8 mouse cellular contexts compared by ENCODE assay signal in the genomic region with DNA sequence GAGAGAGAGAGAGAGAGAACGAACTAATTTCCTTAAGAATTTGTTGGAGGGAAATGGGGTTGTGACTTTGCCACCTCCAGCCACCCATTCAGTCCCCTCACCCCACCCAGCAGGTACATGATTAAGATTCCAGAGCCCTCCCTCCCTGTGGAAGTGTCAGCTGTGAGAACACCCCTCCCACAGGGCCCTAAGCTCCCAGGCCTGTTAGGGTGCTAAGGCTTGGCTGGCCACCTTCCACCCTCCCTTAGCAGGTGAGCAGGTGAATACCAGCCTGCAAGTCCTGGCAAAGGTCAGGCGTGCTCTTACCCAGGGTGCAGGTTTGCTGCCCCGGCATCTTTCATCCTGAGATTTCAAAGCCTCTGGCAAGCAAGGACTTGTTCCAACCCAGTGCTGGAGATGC. TPM values are rescaled to one million over a fixed set of nuclear protein-coding genes. Genes with fewer than 3 reads are reported as not detected.
DNase-seq lines count a peak whose midpoint lies in the region; ATAC-seq lines count a peak whose summit lies in the region.

No protein-coding gene starts in this region.

- H3K27ac ChIP-seq in hindbrain, embryonic 10.5 days, result no peak overlapping the region
- H3K27ac ChIP-seq in hindbrain, embryonic 11.5 days (ENCODE audit: low read depth, low read length), result no peak overlapping the region
- no peak overlapping the region for H3K27ac ChIP-seq in hindbrain, embryonic 14.5 days
- peak overlapping the region; percentile 89 for H3K27ac ChIP-seq in limb, embryonic 15.5 days
- no peak overlapping the region for H3K27ac ChIP-seq in neural tube, embryonic 15.5 days (replicated peaks)

- H3K9ac ChIP-seq in hindbrain, embryonic 11.5 days (ENCODE audit: low read depth, low read length), result no peak overlapping the region
- H3K9ac ChIP-seq in hindbrain, embryonic 14.5 days, result peak overlapping the region; percentile 96
- H3K9ac ChIP-seq in limb, embryonic 15.5 days, result peak overlapping the region; percentile 11; the same call in 1 of the 2 replicates
- peak overlapping the region; percentile 36; the same call in 1 of the 2 replicates for H3K9ac ChIP-seq in neural tube, embryonic 15.5 days (replicated peaks)

- no peak overlapping the region for H3K4me2 ChIP-seq in hindbrain, embryonic 11.5 days (replicated peaks; ENCODE audit: low read depth, low read length)
- H3K4me2 ChIP-seq in hindbrain, embryonic 14.5 days (replicated peaks), result peak overlapping the region; percentile 97
- H3K4me2 ChIP-seq in limb, embryonic 15.5 days, result peak overlapping the region; percentile 73
- peak overlapping the region; percentile 83 for H3K4me2 ChIP-seq in neural tube, embryonic 15.5 days

- H3K36me3 ChIP-seq in hindbrain, embryonic 10.5 days, result no peaks in the 10 kb centered on the region
- H3K36me3 ChIP-seq in hindbrain, embryonic 11.5 days (ENCODE audit: control insufficient read depth, insufficient read depth, low read length), result no peaks in the 10 kb centered on the region
- H3K36me3 ChIP-seq in hindbrain, embryonic 14.5 days (replicated peaks; ENCODE audit: control insufficient read depth, insufficient read depth), result no peaks in the 10 kb centered on the region
- H3K36me3 ChIP-seq in limb, embryonic 15.5 days, result no peaks in the 10 kb centered on the region
- H3K36me3 ChIP-seq in neural tube, embryonic 15.5 days, result no peaks in the 10 kb centered on the region

- 74% methylated on average over 3 of the region's 3 CpGs for WGBS in hindbrain, embryonic 10.5 days
- 62% methylated on average over 3 of the region's 3 CpGs for WGBS in hindbrain, embryonic 11.5 days
- WGBS in hindbrain, embryonic 14.5 days, result 71% methylated on average over 3 of the region's 3 CpGs
- WGBS in limb, embryonic 15.5 days, result 46% methylated on average over 3 of the region's 3 CpGs
- 62% methylated on average over 3 of the region's 3 CpGs for WGBS in neural tube, embryonic 15.5 days

- no peak for ATAC-seq in hindbrain, embryonic 11.5 days (ENCODE audit: low FRiP score)
- no peak for ATAC-seq in hindbrain, embryonic 14.5 days (ENCODE audit: low FRiP score)
- ATAC-seq in limb, embryonic 15.5 days (ENCODE audit: insufficient number of reproducible peaks, low FRiP score, low TSS enrichment, low read depth), result no peak
- no peak for ATAC-seq in neural tube, embryonic 15.5 days (ENCODE audit: low FRiP score)
- no peak for ATAC-seq in granulocyte monocyte progenitor cell, adult 5-6 weeks (replicated peaks; ENCODE audit: poor library complexity, severe bottlenecking)

- no peak for DNase-seq in hindbrain, embryonic 10.5 days (ENCODE audit: low spot score)
- DNase-seq in hindbrain, embryonic 11.5 days (ENCODE audit: low spot score), result no peak
- no peak for DNase-seq in hindbrain, embryonic 14.5 days (ENCODE audit: low spot score)
- no peak for DNase-seq in cerebellum, postnatal 25 days
- DNase-seq in gastrocnemius, postnatal 25 days, result no peak

- H3K9me3 ChIP-seq in hindbrain, embryonic 10.5 days, result no peaks in the 10 kb centered on the region
- no peaks in the 10 kb centered on the region for H3K9me3 ChIP-seq in hindbrain, embryonic 11.5 days (ENCODE audit: control insufficient read depth, low read length)
- H3K9me3 ChIP-seq in hindbrain, embryonic 14.5 days (ENCODE audit: control insufficient read depth, low read length), result no peaks in the 10 kb centered on the region
- H3K9me3 ChIP-seq in limb, embryonic 15.5 days, result no peaks in the 10 kb centered on the region
- H3K9me3 ChIP-seq in neural tube, embryonic 15.5 days (replicated peaks), result no peaks in the 10 kb centered on the region

- 0 out of 2 replicates have a peak, but pooled peaks cover 3% of the 10 kb centered on the region for H3K27me3 ChIP-seq in hindbrain, embryonic 10.5 days (ENCODE audit: insufficient read depth, poor library complexity, severe bottlenecking)
- no peaks in the 10 kb centered on the region for H3K27me3 ChIP-seq in hindbrain, embryonic 11.5 days (ENCODE audit: control insufficient read depth, insufficient read depth, low read length)
- H3K27me3 ChIP-seq in hindbrain, embryonic 14.5 days (ENCODE audit: control insufficient read depth, insufficient read depth, low read length), result no peaks in the 10 kb centered on the region
- no peaks in the 10 kb centered on the region for H3K27me3 ChIP-seq in limb, embryonic 15.5 days
- no peaks in the 10 kb centered on the region for H3K27me3 ChIP-seq in neural tube, embryonic 15.5 days (replicated peaks)

- peaks cover 96% of the 10 kb centered on the region for H3K4me1 ChIP-seq in hindbrain, embryonic 10.5 days (replicated peaks)
- H3K4me1 ChIP-seq in hindbrain, embryonic 11.5 days (replicated peaks; ENCODE audit: control insufficient read depth, insufficient read depth, low read length), result peaks cover 28% of the 10 kb centered on the region
- H3K4me1 ChIP-seq in hindbrain, embryonic 14.5 days (replicated peaks; ENCODE audit: control insufficient read depth, insufficient read depth, low read length), result peaks cover 64% of the 10 kb centered on the region
- peaks cover 83% of the 10 kb centered on the region for H3K4me1 ChIP-seq in limb, embryonic 15.5 days
- peaks cover 76% of the 10 kb centered on the region for H3K4me1 ChIP-seq in neural tube, embryonic 15.5 days

- peak overlapping the region; percentile 81 for H3K4me3 ChIP-seq in hindbrain, embryonic 10.5 days
- H3K4me3 ChIP-seq in hindbrain, embryonic 11.5 days (ENCODE audit: low read depth, low read length), result no peak overlapping the region
- peak overlapping the region; percentile 94 for H3K4me3 ChIP-seq in hindbrain, embryonic 14.5 days (replicated peaks; ENCODE audit: low read length)
- H3K4me3 ChIP-seq in limb, embryonic 15.5 days, result peak overlapping the region; percentile 75
- peak overlapping the region; percentile 89 for H3K4me3 ChIP-seq in neural tube, embryonic 15.5 days (replicated peaks)

RNA-seq across cellular contexts. Expression of a gene that starts 2.5 kb away (rescaled TPM):
- polyA plus RNA-seq in hindbrain, embryonic 10.5 days (2016; fragmentation: Nextera tagmentation; extraction: Ambion mirVana), result 34.3 and 36.1 TPM in 2 replicates
- 11.6 and 13.1 TPM in 2 replicates for polyA plus RNA-seq in hindbrain, embryonic 11.5 days (2014; fragmentation: Nextera tagmentation; extraction: Ambion mirVana)
- polyA plus RNA-seq in hindbrain, embryonic 14.5 days (2014; fragmentation: Nextera tagmentation; extraction: Ambion mirVana), result 16.8 and 19.4 TPM in 2 replicates
- polyA plus RNA-seq in limb, embryonic 15.5 days (2015; fragmentation: Nextera tagmentation; extraction: Ambion mirVana), result 138 and 152 TPM in 2 replicates
- 30.7 and 34.7 TPM in 2 replicates for polyA plus RNA-seq in neural tube, embryonic 15.5 days (2015; fragmentation: Nextera tagmentation; extraction: Ambion mirVana)
- total RNA-seq in granulocyte monocyte progenitor cell, adult 5-6 weeks (2014; fragmentation: Nextera tagmentation), result 7.9 and 20.5 TPM in 2 replicates
- 6.2 and 9.6 TPM in 2 replicates for total RNA-seq in granulocyte monocyte progenitor cell, adult 5-6 weeks (2017)
- 10 to 100 TPM in 1 of 2 experiments, 1 to 10 TPM in 1; 8.1 to 12.4 TPM for total RNA-seq in gastrocnemius, postnatal 25 days (2021)

RNA-seq across cellular contexts. Expression of a gene that starts 31.4 kb away (rescaled TPM):
- polyA plus RNA-seq in hindbrain, embryonic 10.5 days (2016; fragmentation: Nextera tagmentation; extraction: Ambion mirVana), result 40.1 and 63.3 TPM in 2 replicates
- polyA plus RNA-seq in hindbrain, embryonic 11.5 days (2014; fragmentation: Nextera tagmentation; extraction: Ambion mirVana), result 62.8 and 64.7 TPM in 2 replicates
- 275 and 317 TPM in 2 replicates for polyA plus RNA-seq in hindbrain, embryonic 14.5 days (2014; fragmentation: Nextera tagmentation; extraction: Ambion mirVana)
- 16.7 and 17.9 TPM in 2 replicates for polyA plus RNA-seq in limb, embryonic 15.5 days (2015; fragmentation: Nextera tagmentation; extraction: Ambion mirVana)
- 276 and 315 TPM in 2 replicates for polyA plus RNA-seq in neural tube, embryonic 15.5 days (2015; fragmentation: Nextera tagmentation; extraction: Ambion mirVana)
- total RNA-seq in granulocyte monocyte progenitor cell, adult 5-6 weeks (2014; fragmentation: Nextera tagmentation), result 3.5 and 6.3 TPM in 2 replicates
- 1.3 and 1.6 TPM in 2 replicates for total RNA-seq in granulocyte monocyte progenitor cell, adult 5-6 weeks (2017)
- total RNA-seq in gastrocnemius, postnatal 25 days (2021), result 1 to 10 TPM; 2.7 to 3.8 TPM
